Mouse (Mus musculus): ENCODE measurements around the gene Anks1. TPM values are rescaled to one million over a fixed set of nuclear protein-coding genes. Genes with fewer than 3 reads are reported as not detected.

The Anks1 gene
- polyA plus RNA-seq, 1 experiment from 2014 or later, result 14.5 TPM

DNA sequence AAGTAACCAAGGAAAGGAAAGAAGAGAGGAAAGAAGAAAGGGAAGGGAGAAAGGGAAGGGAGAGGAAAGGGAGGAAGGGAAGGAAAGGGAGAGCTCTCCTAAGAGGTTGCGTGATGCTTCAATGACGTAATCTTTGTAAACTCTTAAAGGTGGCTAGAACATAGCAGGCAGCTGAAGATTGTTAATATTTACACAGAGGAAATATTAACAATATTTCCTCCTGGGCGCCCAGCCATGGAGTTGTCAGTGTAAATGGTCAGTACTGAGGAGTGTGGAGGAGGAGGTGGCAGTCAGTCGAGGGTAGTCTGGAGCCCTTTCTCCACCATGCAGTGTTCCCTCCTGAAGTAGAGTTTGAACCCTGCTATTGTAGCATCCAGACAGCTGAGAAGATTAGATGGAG lies 15.9 kb downstream of the Anks1 start:
- Histone ChIP-seq H3K4me3 (ENCODE audit: low read length) (no peak overlapping the region), H3K27ac (ENCODE audit: low read length) (no peak overlapping the region), H3K36me3 (ENCODE audit: insufficient read depth, low read length) (no peaks in the 10 kb centered on the region), H3K9me3 (ENCODE audit: low read length) (no peaks in the 10 kb centered on the region), H3K27me3 (ENCODE audit: insufficient read depth, low read length) (no peaks in the 10 kb centered on the region), H3K9ac (replicated peaks; ENCODE audit: low read length) (no peak overlapping the region), H3K4me1 (ENCODE audit: insufficient read depth, low read length) (peaks cover 25% of the 10 kb centered on the region; the same call in 1 of the 2 replicates), H3K4me2 (replicated peaks; ENCODE audit: low read depth, low read length) (no peak overlapping the region)
- 53% methylated on average over 4 of the region's 4 CpGs for WGBS
- peak; percentile 62; the same call in 1 of the 2 replicates for ATAC-seq (ENCODE audit: low FRiP score, low TSS enrichment)

GRCm38 (mm10) chr17:27925504-27925903 lies 16.4 kb downstream of the Anks1 start:
- Histone ChIP-seq H3K4me1 (ENCODE audit: insufficient read depth, low read length) (peaks cover 25% of the 10 kb centered on the region; the same call in 1 of the 2 replicates), H3K27ac (ENCODE audit: low read length) (no peak overlapping the region), H3K9me3 (ENCODE audit: low read length) (no peaks in the 10 kb centered on the region), H3K27me3 (ENCODE audit: insufficient read depth, low read length) (no peaks in the 10 kb centered on the region), H3K9ac (replicated peaks; ENCODE audit: low read length) (no peak overlapping the region), H3K4me3 (ENCODE audit: low read length) (no peak overlapping the region), H3K36me3 (ENCODE audit: insufficient read depth, low read length) (no peaks in the 10 kb centered on the region), H3K4me2 (replicated peaks; ENCODE audit: low read depth, low read length) (no peak overlapping the region)
- 70% methylated on average over 7 of the region's 7 CpGs for WGBS
- ATAC-seq (ENCODE audit: low FRiP score, low TSS enrichment), result no peak

GRCm38 (mm10) chr17:27930291-27930690 lies 21.2 kb downstream of the Anks1 start:
- no peaks in the 10 kb centered on the region for H3K36me3 ChIP-seq (ENCODE audit: insufficient read depth, low read length)
- no peak overlapping the region for H3K4me3 ChIP-seq (ENCODE audit: low read length)
- H3K9ac ChIP-seq (replicated peaks; ENCODE audit: low read length), result no peak overlapping the region
- H3K9me3 ChIP-seq (ENCODE audit: low read length), result no peaks in the 10 kb centered on the region
- peaks cover 14% of the 10 kb centered on the region; the same call in 1 of the 2 replicates for H3K4me1 ChIP-seq (ENCODE audit: insufficient read depth, low read length)
- 88% methylated on average over 5 of the region's 5 CpGs for WGBS
- ATAC-seq (ENCODE audit: low FRiP score, low TSS enrichment), result no peak
- H3K4me2 ChIP-seq (replicated peaks; ENCODE audit: low read depth, low read length), result no peak overlapping the region
- H3K27ac ChIP-seq (ENCODE audit: low read length), result no peak overlapping the region
- H3K27me3 ChIP-seq (ENCODE audit: insufficient read depth, low read length), result no peaks in the 10 kb centered on the region

DNA sequence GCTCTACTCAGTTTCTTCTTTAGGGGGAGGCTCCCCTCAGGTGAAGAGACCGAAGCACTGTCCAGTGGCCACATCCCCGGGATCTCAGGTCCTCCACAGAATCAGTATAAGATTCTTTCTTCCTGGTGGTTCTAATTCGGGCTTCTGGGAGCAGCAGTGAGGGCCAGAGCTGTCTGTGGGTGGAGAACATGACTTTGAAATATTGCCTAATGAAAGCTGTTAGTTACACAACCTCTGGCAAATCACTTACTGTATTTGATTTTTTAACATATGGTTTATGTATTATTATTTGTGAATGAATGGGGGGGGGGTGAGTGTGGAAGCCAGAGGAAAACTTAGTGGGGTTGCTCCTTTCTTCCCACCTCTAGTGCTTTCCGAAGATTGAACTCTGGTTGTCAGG lies 22.7 kb downstream of the Anks1 start:
- no peaks in the 10 kb centered on the region for H3K9me3 ChIP-seq (ENCODE audit: low read length)
- peaks cover 6% of the 10 kb centered on the region; the same call in 1 of the 2 replicates for H3K4me1 ChIP-seq (ENCODE audit: insufficient read depth, low read length)
- WGBS, result 67% methylated on average over 4 of the region's 4 CpGs
- H3K27ac ChIP-seq (ENCODE audit: low read length), result no peak overlapping the region
- H3K4me3 ChIP-seq (ENCODE audit: low read length), result no peak overlapping the region
- no peaks in the 10 kb centered on the region for H3K36me3 ChIP-seq (ENCODE audit: insufficient read depth, low read length)
- no peak overlapping the region for H3K4me2 ChIP-seq (replicated peaks; ENCODE audit: low read depth, low read length)
- H3K27me3 ChIP-seq (ENCODE audit: insufficient read depth, low read length), result no peaks in the 10 kb centered on the region
- H3K9ac ChIP-seq (replicated peaks; ENCODE audit: low read length), result no peak overlapping the region
- ATAC-seq (ENCODE audit: low FRiP score, low TSS enrichment), result no peak

DNA sequence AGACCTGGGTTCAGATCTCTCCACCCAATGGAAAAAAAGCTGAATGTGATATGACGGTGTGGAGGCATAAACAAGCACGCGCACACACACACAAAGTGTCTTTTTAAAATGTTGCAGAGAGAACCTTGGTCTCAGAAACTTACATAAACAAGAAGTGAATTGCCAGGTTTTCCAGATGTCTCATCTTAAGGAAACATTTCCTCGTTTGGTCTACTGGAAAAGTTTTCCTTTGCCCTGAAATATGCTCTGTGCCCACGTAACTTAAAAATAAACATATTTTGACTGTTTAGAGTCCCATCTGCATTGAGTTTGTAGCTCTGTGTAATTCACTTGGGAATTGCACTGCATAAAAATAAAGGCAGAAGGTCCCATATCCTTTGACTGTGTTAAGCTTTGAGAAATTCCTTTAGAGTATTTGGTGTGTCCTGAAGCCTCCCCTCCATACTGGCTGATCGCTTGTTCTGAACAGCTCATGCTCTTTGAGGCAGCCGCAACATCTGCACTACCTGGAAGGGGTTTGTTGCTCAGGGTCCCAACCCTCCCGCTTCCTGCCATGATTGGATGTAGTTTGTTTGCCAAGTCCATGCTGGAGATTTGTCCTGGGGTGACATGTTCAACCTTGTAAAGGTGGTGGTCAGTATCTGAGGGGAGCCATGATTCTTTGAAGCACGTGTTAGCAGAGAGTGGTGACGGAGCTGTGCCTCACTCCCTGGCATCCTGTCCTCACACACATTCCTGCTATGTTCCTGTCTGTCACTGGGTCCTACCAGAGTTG lies 25.2 kb downstream of the Anks1 start:
- Histone ChIP-seq H3K4me2 (replicated peaks; ENCODE audit: low read depth, low read length) (no peak overlapping the region), H3K4me1 (ENCODE audit: insufficient read depth, low read length) (peaks cover 26% of the 10 kb centered on the region), H3K4me3 (ENCODE audit: low read length) (no peak overlapping the region), H3K36me3 (ENCODE audit: insufficient read depth, low read length) (no peaks in the 10 kb centered on the region), H3K9me3 (ENCODE audit: low read length) (no peaks in the 10 kb centered on the region), H3K9ac (replicated peaks; ENCODE audit: low read length) (no peak overlapping the region), H3K27me3 (ENCODE audit: insufficient read depth, low read length) (no peaks in the 10 kb centered on the region), H3K27ac (ENCODE audit: low read length) (no peak overlapping the region)
- ATAC-seq (ENCODE audit: low FRiP score, low TSS enrichment), result no peak
- 77% methylated on average over 10 of the region's 10 CpGs for WGBS

GRCm38 (mm10) chr17:27935091-27935490 lies 26.0 kb downstream of the Anks1 start:
- ATAC-seq (ENCODE audit: low FRiP score, low TSS enrichment), result no peak
- 75% methylated on average over 3 of the region's 3 CpGs for WGBS
- H3K9ac ChIP-seq (replicated peaks; ENCODE audit: low read length), result no peak overlapping the region
- no peaks in the 10 kb centered on the region for H3K27me3 ChIP-seq (ENCODE audit: insufficient read depth, low read length)
- H3K4me2 ChIP-seq (replicated peaks; ENCODE audit: low read depth, low read length), result no peak overlapping the region
- H3K4me3 ChIP-seq (ENCODE audit: low read length), result no peak overlapping the region
- H3K9me3 ChIP-seq (ENCODE audit: low read length), result no peaks in the 10 kb centered on the region
- no peak overlapping the region for H3K27ac ChIP-seq (ENCODE audit: low read length)
- H3K4me1 ChIP-seq (ENCODE audit: insufficient read depth, low read length), result peaks cover 27% of the 10 kb centered on the region
- H3K36me3 ChIP-seq (ENCODE audit: insufficient read depth, low read length), result no peaks in the 10 kb centered on the region

GRCm38 (mm10) chr17:27937054-27937615 lies 28.0 kb downstream of the Anks1 start:
- H3K27me3 ChIP-seq (ENCODE audit: insufficient read depth, low read length), result no peaks in the 10 kb centered on the region
- H3K9me3 ChIP-seq (ENCODE audit: low read length), result no peaks in the 10 kb centered on the region
- no peak overlapping the region for H3K4me2 ChIP-seq (replicated peaks; ENCODE audit: low read depth, low read length)
- no peak overlapping the region for H3K9ac ChIP-seq (replicated peaks; ENCODE audit: low read length)
- ATAC-seq (ENCODE audit: low FRiP score, low TSS enrichment), result no peak
- H3K27ac ChIP-seq (ENCODE audit: low read length), result peak overlapping the region; percentile 44; the same call in 1 of the 2 replicates
- no peak overlapping the region for H3K4me3 ChIP-seq (ENCODE audit: low read length)
- 76% methylated on average over 4 of the region's 4 CpGs for WGBS
- peaks cover 29% of the 10 kb centered on the region for H3K4me1 ChIP-seq (ENCODE audit: insufficient read depth, low read length)
- no peaks in the 10 kb centered on the region for H3K36me3 ChIP-seq (ENCODE audit: insufficient read depth, low read length)

DNA sequence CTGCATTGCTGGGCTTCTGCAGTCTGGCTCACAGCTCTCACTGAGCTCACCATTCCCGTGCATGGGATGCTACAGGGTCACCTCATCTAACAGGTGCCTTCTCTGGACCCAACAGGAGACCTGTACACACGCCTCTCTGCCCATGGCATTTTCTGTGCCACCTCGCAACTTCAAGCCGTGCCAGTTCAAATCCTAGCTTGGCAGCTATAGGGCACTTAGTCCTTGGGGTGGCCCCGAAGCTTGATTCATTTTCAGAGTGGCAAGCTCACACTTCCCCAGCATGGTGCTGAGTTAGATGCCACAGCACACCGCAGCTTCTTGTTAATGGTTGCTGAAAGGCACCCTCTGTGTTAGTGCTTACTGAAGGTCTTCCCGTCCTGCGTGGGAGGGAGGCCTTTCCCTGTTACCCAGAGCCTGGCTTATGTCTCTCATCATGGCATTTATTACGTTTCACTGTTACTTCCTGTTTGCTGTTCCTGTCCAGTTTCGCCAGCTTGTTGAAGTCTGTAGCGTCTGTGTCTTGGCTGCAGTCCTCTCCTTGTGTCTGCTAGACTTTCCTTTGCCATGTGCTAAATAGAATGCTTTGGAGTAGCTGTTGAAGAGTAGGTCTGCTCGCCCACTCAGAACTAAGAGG lies 29.1 kb downstream of the Anks1 start:
- H3K4me3 ChIP-seq (ENCODE audit: low read length), result no peak overlapping the region
- peak overlapping the region; percentile 35; the same call in 1 of the 2 replicates for H3K27ac ChIP-seq (ENCODE audit: low read length)
- no peak overlapping the region for H3K4me2 ChIP-seq (replicated peaks; ENCODE audit: low read depth, low read length)
- 0 out of 2 replicates have a peak, but pooled peaks have one; percentile 12 for ATAC-seq (ENCODE audit: low FRiP score, low TSS enrichment)
- H3K36me3 ChIP-seq (ENCODE audit: insufficient read depth, low read length), result no peaks in the 10 kb centered on the region
- H3K4me1 ChIP-seq (ENCODE audit: insufficient read depth, low read length), result peaks cover 29% of the 10 kb centered on the region
- H3K9ac ChIP-seq (replicated peaks; ENCODE audit: low read length), result no peak overlapping the region
- H3K27me3 ChIP-seq (ENCODE audit: insufficient read depth, low read length), result no peaks in the 10 kb centered on the region
- no peaks in the 10 kb centered on the region for H3K9me3 ChIP-seq (ENCODE audit: low read length)
- WGBS, result 56% methylated on average over 12 of the region's 12 CpGs

- WGBS, result 83% methylated on average over 5 of the region's 5 CpGs
- H3K27ac ChIP-seq (ENCODE audit: low read length), result peak overlapping the region; percentile 14; the same call in 1 of the 2 replicates
These were observed 29.9 kb downstream of the Anks1 start for GRCm38 (mm10) chr17:27939028-27939427.

GRCm38 (mm10) chr17:27940352-27940751 lies 31.2 kb downstream of the Anks1 start:
- Histone ChIP-seq H3K4me3 (ENCODE audit: low read length) (no peak overlapping the region), H3K4me1 (ENCODE audit: insufficient read depth, low read length) (peaks cover 35% of the 10 kb centered on the region), H3K27me3 (ENCODE audit: insufficient read depth, low read length) (no peaks in the 10 kb centered on the region), H3K27ac (ENCODE audit: low read length) (no peak overlapping the region), H3K9ac (replicated peaks; ENCODE audit: low read length) (no peak overlapping the region), H3K9me3 (ENCODE audit: low read length) (no peaks in the 10 kb centered on the region), H3K36me3 (ENCODE audit: insufficient read depth, low read length) (no peaks in the 10 kb centered on the region), H3K4me2 (replicated peaks; ENCODE audit: low read depth, low read length) (no peak overlapping the region)
- ATAC-seq (ENCODE audit: low FRiP score, low TSS enrichment), result no peak
- 34% methylated on average over 4 of the region's 4 CpGs for WGBS

More at GRCm38 (mm10) chr17:27939028-27939427, 29.9 kb downstream of the Anks1 start:
- Histone ChIP-seq H3K9me3 (ENCODE audit: low read length) (no peaks in the 10 kb centered on the region), H3K4me3 (ENCODE audit: low read length) (no peak overlapping the region), H3K9ac (replicated peaks; ENCODE audit: low read length) (no peak overlapping the region), H3K4me2 (replicated peaks; ENCODE audit: low read depth, low read length) (no peak overlapping the region), H3K4me1 (ENCODE audit: insufficient read depth, low read length) (peaks cover 29% of the 10 kb centered on the region), H3K36me3 (ENCODE audit: insufficient read depth, low read length) (no peaks in the 10 kb centered on the region), H3K27me3 (ENCODE audit: insufficient read depth, low read length) (no peaks in the 10 kb centered on the region)
- no peak for ATAC-seq (ENCODE audit: low FRiP score, low TSS enrichment)
